8 mouse cellular contexts compared by ENCODE assay signal in the genomic region with DNA sequence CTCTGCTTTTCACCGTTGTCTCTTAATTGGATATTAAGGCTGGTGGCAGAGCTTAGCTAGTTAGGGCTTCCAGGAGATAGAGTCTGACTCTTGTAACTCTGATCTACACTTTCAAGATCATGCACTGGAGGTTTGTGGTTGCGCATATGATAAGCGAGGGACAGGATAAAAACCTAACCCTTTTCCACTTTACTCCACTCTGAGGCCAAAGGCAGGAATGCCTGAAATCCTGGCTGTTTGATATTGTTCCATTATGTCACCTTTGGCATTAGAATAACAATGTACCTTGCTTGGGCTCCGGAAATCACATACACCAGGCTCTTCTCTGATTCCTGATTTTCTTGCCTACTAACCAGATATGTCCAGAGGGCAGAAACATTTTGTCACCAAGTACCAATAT. TPM values are rescaled to one million over a fixed set of nuclear protein-coding genes. Genes with fewer than 3 reads are reported as not detected.
A peak's percentile ranks its signal among the peaks of the same experiment; 100 is the strongest.
DNase-seq lines count a peak whose midpoint lies in the region; ATAC-seq and TF ChIP-seq lines count a peak whose summit lies in the region.

No protein-coding gene starts in this region.

- H3K4me1 ChIP-seq in intestine, embryonic 14.5 days (replicated peaks; ENCODE audit: control insufficient read depth, insufficient read depth, low read length): peaks cover 10% of the 10 kb centered on the region
- peaks cover 6% of the 10 kb centered on the region; the same call in 1 of the 2 replicates for H3K4me1 ChIP-seq in intestine, embryonic 15.5 days (replicated peaks)
- H3K4me1 ChIP-seq in cortical plate, adult 2 months (ENCODE audit: control insufficient read depth, insufficient read depth, low read length): peaks cover 3% of the 10 kb centered on the region; the same call in 1 of the 2 replicates
- H3K4me1 ChIP-seq in hindbrain, embryonic 11.5 days (replicated peaks; ENCODE audit: control insufficient read depth, insufficient read depth, low read length): no peaks in the 10 kb centered on the region
- H3K4me1 ChIP-seq in midbrain, embryonic 12.5 days: peaks cover 18% of the 10 kb centered on the region

- WGBS in intestine, embryonic 14.5 days: 74% methylated on average over 4 of the region's 4 CpGs
- WGBS in intestine, embryonic 15.5 days: 70% methylated on average over 4 of the region's 4 CpGs
- 62% methylated on average over 4 of the region's 4 CpGs for WGBS in hindbrain, embryonic 11.5 days
- 50% methylated on average over 4 of the region's 4 CpGs for WGBS in midbrain, embryonic 12.5 days

- DNase-seq in intestine, embryonic 14.5 days (ENCODE audit: low spot score): no peak
- peak; percentile 10 for DNase-seq in hindbrain, embryonic 11.5 days (ENCODE audit: low spot score)
- no peak for DNase-seq in spleen, postnatal 4 days (ENCODE audit: low spot score in 2 of 2)
- no peak for DNase-seq in right cerebral cortex, postnatal 36 days (ENCODE audit: low spot score in 2 of 2)
- DNase-seq in spleen, adult 18-20 months: no peak

- no peaks in the 10 kb centered on the region for H3K36me3 ChIP-seq in intestine, embryonic 14.5 days (ENCODE audit: control insufficient read depth, insufficient read depth, low read length)
- H3K36me3 ChIP-seq in intestine, embryonic 15.5 days: no peaks in the 10 kb centered on the region
- no peaks in the 10 kb centered on the region for H3K36me3 ChIP-seq in hindbrain, embryonic 11.5 days (ENCODE audit: control insufficient read depth, insufficient read depth, low read length)
- H3K36me3 ChIP-seq in midbrain, embryonic 12.5 days: no peaks in the 10 kb centered on the region

- H3K27me3 ChIP-seq in intestine, embryonic 14.5 days (replicated peaks; ENCODE audit: control insufficient read depth, insufficient read depth, low read length): no peaks in the 10 kb centered on the region
- H3K27me3 ChIP-seq in intestine, embryonic 15.5 days (replicated peaks): no peaks in the 10 kb centered on the region
- no peaks in the 10 kb centered on the region for H3K27me3 ChIP-seq in hindbrain, embryonic 11.5 days (ENCODE audit: control insufficient read depth, insufficient read depth, low read length)
- H3K27me3 ChIP-seq in midbrain, embryonic 12.5 days: no peaks in the 10 kb centered on the region

- H3K9ac ChIP-seq in intestine, embryonic 14.5 days (ENCODE audit: low read length): no peak overlapping the region
- H3K9ac ChIP-seq in intestine, embryonic 15.5 days: no peak overlapping the region
- H3K9ac ChIP-seq in hindbrain, embryonic 11.5 days (ENCODE audit: low read depth, low read length): peak overlapping the region; percentile 42; the same call in 1 of the 2 replicates
- peak overlapping the region; percentile 26 for H3K9ac ChIP-seq in midbrain, embryonic 12.5 days (replicated peaks)

- H3K27ac ChIP-seq in intestine, embryonic 14.5 days (ENCODE audit: low read depth): no peak overlapping the region
- no peak overlapping the region for H3K27ac ChIP-seq in intestine, embryonic 15.5 days
- peak overlapping the region; percentile 90 for H3K27ac ChIP-seq in cortical plate, adult 2 months (ENCODE audit: insufficient read depth, low read length)
- peak overlapping the region; percentile 97; the same call in 1 of the 2 replicates for H3K27ac ChIP-seq in hindbrain, embryonic 11.5 days (ENCODE audit: low read depth, low read length)
- peak overlapping the region; percentile 98 for H3K27ac ChIP-seq in midbrain, embryonic 12.5 days (replicated peaks)

- H3K4me3 ChIP-seq in intestine, embryonic 14.5 days (ENCODE audit: low read depth, low read length): 0 out of 2 replicates have a peak overlapping the region, but pooled peaks have one; percentile 63
- H3K4me3 ChIP-seq in intestine, embryonic 15.5 days (replicated peaks): no peak overlapping the region
- peak overlapping the region; percentile 89; the same call in 1 of the 2 replicates for H3K4me3 ChIP-seq in cortical plate, adult 2 months (ENCODE audit: insufficient read depth, low read length)
- 0 out of 2 replicates have a peak overlapping the region, but pooled peaks have one; percentile 64 for H3K4me3 ChIP-seq in hindbrain, embryonic 11.5 days (ENCODE audit: low read depth, low read length)
- H3K4me3 ChIP-seq in midbrain, embryonic 12.5 days: peak overlapping the region; percentile 70

- no peak for TF ChIP-seq CTCF in cortical plate, adult 2 months (IDR thresholded peaks at IDR 0.05; ENCODE audit: extremely low read depth, insufficient read depth, low read length)

- no peak for TF ChIP-seq POLR2A in cortical plate, adult 2 months (IDR thresholded peaks at IDR 0.05; ENCODE audit: extremely low read depth, insufficient read depth, low read length)

- ATAC-seq in intestine, embryonic 14.5 days (replicated peaks; ENCODE audit: low FRiP score, low TSS enrichment, low read depth): no peak
- no peak for ATAC-seq in intestine, embryonic 15.5 days
- ATAC-seq in hindbrain, embryonic 11.5 days (ENCODE audit: low FRiP score): no peak
- no peak for ATAC-seq in midbrain, embryonic 12.5 days (ENCODE audit: low FRiP score, low read depth)

- no peaks in the 10 kb centered on the region for H3K9me3 ChIP-seq in intestine, embryonic 14.5 days (ENCODE audit: control insufficient read depth, low read length)
- no peaks in the 10 kb centered on the region for H3K9me3 ChIP-seq in intestine, embryonic 15.5 days
- no peaks in the 10 kb centered on the region for H3K9me3 ChIP-seq in hindbrain, embryonic 11.5 days (ENCODE audit: control insufficient read depth, low read length)
- no peaks in the 10 kb centered on the region for H3K9me3 ChIP-seq in midbrain, embryonic 12.5 days

- peak overlapping the region; percentile 82 for H3K4me2 ChIP-seq in intestine, embryonic 14.5 days (ENCODE audit: low read length)
- H3K4me2 ChIP-seq in intestine, embryonic 15.5 days (replicated peaks): no peak overlapping the region
- peak overlapping the region; percentile 62; the same call in 1 of the 2 replicates for H3K4me2 ChIP-seq in hindbrain, embryonic 11.5 days (replicated peaks; ENCODE audit: low read depth, low read length)
- H3K4me2 ChIP-seq in midbrain, embryonic 12.5 days (replicated peaks): peak overlapping the region; percentile 67

RNA-seq across cellular contexts. Expression of a gene that starts 0.7 kb away (rescaled TPM):
- 21.4 and 23.5 TPM in 2 replicates for polyA plus RNA-seq in intestine, embryonic 14.5 days (2014; fragmentation: Nextera tagmentation; extraction: Ambion mirVana)
- 17.8 and 19.5 TPM in 2 replicates for polyA plus RNA-seq in intestine, embryonic 15.5 days (2015; fragmentation: Nextera tagmentation; extraction: Ambion mirVana)
- polyA plus RNA-seq in cortical plate, adult 2 months (2012; rRNA removed): 62.9 and 72.2 TPM in 2 replicates
- 51.0 and 53.7 TPM in 2 replicates for polyA plus RNA-seq in hindbrain, embryonic 11.5 days (2014; fragmentation: Nextera tagmentation; extraction: Ambion mirVana)
- 64.2 and 65.9 TPM in 2 replicates for polyA plus RNA-seq in midbrain, embryonic 12.5 days (2016; fragmentation: Nextera tagmentation; extraction: Ambion mirVana)

RNA-seq across cellular contexts. Expression of a gene that starts 9.8 kb away (rescaled TPM):
- polyA plus RNA-seq in intestine, embryonic 14.5 days (2014; fragmentation: Nextera tagmentation; extraction: Ambion mirVana): 23.3 and 24.9 TPM in 2 replicates
- polyA plus RNA-seq in intestine, embryonic 15.5 days (2015; fragmentation: Nextera tagmentation; extraction: Ambion mirVana): 19.4 and 21.9 TPM in 2 replicates
- 17.5 and 19.1 TPM in 2 replicates for polyA plus RNA-seq in cortical plate, adult 2 months (2012; rRNA removed)
- 15.8 and 18.2 TPM in 2 replicates for polyA plus RNA-seq in hindbrain, embryonic 11.5 days (2014; fragmentation: Nextera tagmentation; extraction: Ambion mirVana)
- 14.6 and 14.9 TPM in 2 replicates for polyA plus RNA-seq in midbrain, embryonic 12.5 days (2016; fragmentation: Nextera tagmentation; extraction: Ambion mirVana)

Comparison
In these comparisons a context has a peak if more than half of its experiments do, and no peak if none do; other contexts are left out.
1. H3K27ac ChIP-seq: peak in cortical plate, adult 2 months (single experiment), hindbrain, embryonic 11.5 days (single experiment) and midbrain, embryonic 12.5 days (single experiment); none in intestine, embryonic 14.5 days (single experiment) and intestine, embryonic 15.5 days (single experiment).
2. H3K9ac ChIP-seq: peak in hindbrain, embryonic 11.5 days (single experiment) and midbrain, embryonic 12.5 days (single experiment); none in intestine, embryonic 14.5 days (single experiment) and intestine, embryonic 15.5 days (single experiment).